Mouse (Mus musculus) MEL-GATA-1-ER (cell line): ENCODE data around the gene Rdm1.

ENCODE experiments used
- DNase-seq: peaks from one replicate; pipeline ENCODE4 v3.0.0-alpha.2; 2012; ENCODE audit warnings: low read depth; ENCODE audit errors: extremely low read depth

The Rdm1 gene

GRCm38 (mm10) chr11:101657886-101658750, 31.1 kb downstream of the Rdm1 start:
- DNase-seq, result peak; percentile 100

- DNase-seq, result peak; percentile 36
Observed at GRCm38 (mm10) chr11:101658751-101659558, 32.0 kb downstream of the Rdm1 start.

DNA sequence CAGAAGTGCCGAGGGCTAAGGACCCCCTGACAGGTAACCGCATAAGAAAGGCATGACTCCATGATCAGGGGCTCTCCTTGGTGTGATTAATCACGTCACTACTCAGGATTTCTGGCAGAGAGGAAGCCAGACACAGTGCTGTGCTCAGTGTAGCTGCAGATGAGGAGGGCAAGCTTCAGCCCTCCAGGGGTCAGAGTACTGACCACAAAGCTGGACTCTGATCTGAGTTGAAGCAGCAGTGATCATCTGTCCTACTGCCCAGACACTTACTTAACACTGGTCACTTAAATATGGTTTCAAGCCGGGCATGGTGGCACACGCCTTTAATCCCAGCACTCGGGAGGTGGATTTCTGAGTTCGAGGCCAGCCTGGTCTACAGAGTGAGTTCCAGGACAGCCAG, 34.2 kb downstream of the Rdm1 start:
- DNase-seq, result no peak

GRCm38 (mm10) chr11:101661786-101662185, 34.8 kb downstream of the Rdm1 start:
- no peak for DNase-seq

DNA sequence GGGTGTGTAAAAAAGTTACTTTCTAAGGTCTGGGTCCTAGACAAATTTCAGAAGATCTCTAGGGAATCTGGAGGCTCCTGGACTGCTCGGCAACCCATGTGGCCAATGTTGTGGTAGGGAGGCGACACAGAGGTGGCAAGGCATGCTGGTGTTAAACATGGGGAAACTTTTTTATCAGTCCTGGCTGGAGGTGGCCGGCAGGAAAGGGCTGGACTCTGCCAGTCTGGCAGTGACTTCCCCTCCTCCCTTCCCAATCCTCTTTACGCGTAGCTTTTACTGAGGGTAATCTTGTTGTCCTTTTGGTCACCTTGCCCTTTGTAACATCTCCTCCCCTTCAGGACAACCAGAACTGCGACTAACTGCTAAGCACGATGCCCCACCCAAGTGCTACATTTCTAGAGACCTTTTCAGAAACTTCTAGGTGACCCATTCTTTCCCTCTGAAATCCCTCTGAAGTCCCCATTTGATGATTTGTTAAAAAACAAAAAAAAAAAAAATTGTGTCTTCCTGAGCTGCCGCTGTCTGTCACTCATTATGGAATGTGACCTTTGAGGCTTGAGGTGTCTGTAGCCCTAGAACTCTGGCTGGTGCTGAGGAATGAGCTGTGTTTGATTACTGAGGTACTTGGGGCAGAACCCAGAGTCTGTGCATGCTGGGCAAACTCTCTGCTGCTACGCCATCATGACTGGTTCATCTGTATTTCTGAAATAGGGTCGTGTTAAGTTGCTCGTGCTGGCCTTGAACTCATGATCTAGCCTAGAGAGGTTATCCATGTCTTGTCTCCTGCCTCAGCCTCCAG, 36.4 kb downstream of the Rdm1 start:
- DNase-seq, result no peak

DNA sequence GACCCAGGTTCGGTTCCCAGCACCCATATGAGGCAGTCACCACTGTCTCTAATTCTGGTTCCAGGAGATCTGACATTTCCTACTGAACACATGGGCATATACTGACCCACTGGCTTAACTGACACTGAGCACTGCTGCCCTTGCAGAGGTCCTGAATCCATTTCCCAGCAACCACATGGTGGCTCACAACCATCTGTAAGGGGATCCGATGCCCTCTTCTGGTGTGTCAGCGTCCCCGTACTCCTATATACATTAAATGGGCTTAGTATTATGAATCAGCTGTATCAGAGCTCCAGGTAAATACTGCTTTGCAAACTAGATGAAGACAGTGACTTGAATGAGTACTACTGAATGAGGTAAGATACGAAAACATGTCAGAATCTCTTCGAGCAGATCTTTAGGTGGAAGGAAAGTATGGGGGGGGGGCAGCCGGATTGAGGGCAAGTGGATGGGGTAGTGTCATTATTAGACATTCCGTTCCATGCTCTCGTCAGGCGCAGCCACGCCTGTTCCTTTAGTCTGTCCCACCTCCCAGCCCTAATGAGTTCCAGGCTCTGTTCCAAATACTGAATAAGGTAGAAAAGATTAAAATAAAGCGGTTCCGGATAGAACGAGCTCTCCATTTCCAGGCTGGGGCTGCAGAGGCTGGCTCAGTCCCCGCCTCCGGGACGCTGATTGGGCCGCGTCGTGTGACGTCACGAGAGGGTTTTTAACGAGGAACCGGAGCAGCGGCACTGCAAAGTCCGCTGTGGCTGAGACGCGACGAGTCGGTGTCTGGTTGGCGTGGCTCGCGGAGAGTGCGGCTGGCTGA, 38.0 kb downstream of the Rdm1 start, which contains the start of gene Arl4d:
Arl4d (plus strand) TSS at position 717 of the 811 bp plus-strand sequence.
- DNase-seq, result peak; percentile 89

DNA sequence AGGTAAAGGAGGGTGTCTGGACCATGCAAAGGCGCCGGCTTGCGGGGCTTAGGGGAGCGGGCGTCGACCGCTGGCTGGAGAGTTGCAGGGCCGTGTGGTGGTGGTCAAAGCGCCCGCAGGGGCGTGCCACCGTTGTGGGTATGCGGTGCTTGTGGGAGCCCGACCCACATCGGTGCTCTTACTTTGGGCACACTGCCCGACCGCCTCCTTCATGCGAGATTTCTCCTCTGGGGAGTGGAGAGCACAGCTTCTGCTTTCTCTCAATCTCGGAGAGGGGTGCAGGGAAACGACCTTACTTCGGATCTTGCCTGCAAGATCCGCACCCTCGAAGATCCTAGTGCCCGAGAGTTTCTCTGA, 38.6 kb downstream of the Rdm1 start:
- DNase-seq, result no peak

DNA sequence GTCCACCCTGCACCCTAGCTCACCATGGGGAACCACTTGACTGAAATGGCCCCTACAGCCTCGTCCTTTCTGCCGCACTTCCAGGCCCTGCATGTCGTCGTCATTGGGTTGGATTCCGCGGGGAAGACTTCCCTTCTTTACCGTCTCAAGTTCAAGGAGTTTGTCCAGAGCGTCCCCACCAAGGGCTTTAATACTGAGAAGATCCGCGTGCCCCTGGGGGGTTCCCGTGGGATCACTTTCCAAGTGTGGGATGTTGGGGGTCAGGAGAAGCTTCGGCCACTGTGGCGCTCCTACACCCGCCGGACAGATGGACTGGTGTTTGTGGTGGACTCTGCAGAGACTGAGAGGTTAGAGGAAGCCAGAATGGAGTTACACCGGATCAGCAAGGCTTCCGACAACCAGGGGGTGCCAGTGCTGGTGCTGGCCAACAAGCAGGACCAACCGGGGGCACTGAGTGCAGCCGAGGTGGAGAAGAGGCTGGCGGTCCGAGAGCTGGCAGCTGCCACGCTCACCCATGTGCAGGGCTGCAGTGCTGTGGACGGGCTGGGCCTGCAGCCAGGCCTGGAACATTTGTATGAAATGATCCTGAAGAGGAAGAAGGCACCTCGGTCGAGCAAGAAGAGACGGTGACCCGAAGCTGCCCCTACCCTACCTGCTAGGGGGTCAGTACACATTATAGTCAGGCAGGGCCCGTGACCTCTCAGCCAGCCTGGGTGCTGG, 39.8 kb downstream of the Rdm1 start:
- DNase-seq, result no peak

GRCm38 (mm10) chr11:101667871-101668532, 41.0 kb downstream of the Rdm1 start:
- no peak for DNase-seq

GRCm38 (mm10) chr11:101668546-101669261, 41.7 kb downstream of the Rdm1 start:
- no peak for DNase-seq

GRCm38 (mm10) chr11:101670334-101670733, 43.3 kb downstream of the Rdm1 start:
- DNase-seq, result no peak

DNA sequence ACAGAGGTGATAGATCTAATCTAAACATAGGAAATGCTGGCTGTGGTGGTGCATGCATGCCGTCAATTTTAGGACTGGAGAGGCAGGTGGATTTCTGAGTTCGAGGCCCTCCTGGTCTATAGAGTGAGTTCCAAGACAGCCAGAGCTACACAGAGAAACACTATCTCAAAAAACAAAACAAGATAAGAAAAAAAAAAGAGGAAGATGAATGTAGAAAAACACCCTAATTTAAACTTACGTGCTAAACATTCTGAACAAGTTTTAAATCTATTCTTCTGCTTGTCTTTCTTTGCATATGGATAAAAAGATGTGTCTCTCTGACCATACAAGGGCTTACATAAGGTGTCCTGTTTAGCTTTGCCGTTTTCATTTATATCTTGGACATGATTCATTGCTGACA, 44.3 kb downstream of the Rdm1 start:
- DNase-seq, result no peak

- no peak for DNase-seq
Observed at GRCm38 (mm10) chr11:101673010-101673642, 46.1 kb downstream of the Rdm1 start.

DNA sequence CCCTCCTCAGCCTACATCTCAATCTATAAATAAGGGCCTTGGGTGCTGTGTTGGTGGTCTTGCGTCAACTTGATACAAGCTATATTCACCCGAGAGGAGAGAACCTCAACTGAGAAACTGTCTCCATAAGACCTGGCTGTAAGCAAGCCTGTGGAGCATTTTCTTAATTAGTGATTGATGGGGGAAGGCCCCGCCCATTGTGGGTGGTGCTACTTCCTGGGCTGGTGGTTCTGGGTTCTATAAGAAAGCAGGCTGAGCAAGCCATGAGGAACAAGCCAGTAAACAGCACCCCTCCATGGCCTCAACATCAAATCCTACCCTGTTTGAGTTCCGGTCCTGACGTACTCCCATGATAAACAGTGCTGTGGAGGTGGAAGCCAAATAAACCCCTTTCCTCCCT, 47.1 kb downstream of the Rdm1 start:
- no peak for DNase-seq

- DNase-seq, result no peak
Observed at GRCm38 (mm10) chr11:101675349-101675748, 48.4 kb downstream of the Rdm1 start.

DNA sequence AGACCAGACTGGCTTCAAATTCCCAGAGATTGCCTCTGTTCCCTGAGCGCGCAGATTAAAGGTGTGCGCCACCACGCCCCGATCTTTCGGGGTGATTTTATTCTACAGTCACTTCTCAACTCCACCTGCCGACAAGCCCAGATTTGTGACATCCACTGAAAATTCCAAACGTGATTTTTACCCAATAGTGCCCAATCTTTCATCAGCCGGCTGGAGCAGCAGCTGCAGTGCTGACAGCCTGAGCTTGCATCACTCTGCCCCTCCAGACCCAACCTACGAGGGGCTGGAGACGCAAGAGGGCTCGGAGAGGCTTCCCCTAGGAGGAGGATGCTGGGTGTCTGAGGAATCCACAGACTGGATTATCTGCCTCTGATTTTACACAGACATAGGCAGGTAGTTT, 50.7 kb downstream of the Rdm1 start:
- DNase-seq, result no peak

- DNase-seq, result no peak
Observed at GRCm38 (mm10) chr11:101678770-101679169, 51.8 kb downstream of the Rdm1 start.

GRCm38 (mm10) chr11:101679907-101680306, 52.9 kb downstream of the Rdm1 start:
- no peak for DNase-seq
